Mouse (Mus musculus) MN1 (cell line): Measurements from ENCODE around the gene Clta.

Source experiments
- DNase-seq: peaks from one replicate; pipeline ENCODE4 v3.0.0-alpha.2; 2016; ENCODE audit warnings: low spot score

Gene Clta

GRCm38 (mm10) chr4:44072873-44073441 is 68.7 kb downstream of the Clta start:
- no peak for DNase-seq

GRCm38 (mm10) chr4:44073799-44074198 is 69.5 kb downstream of the Clta start:
- DNase-seq = no peak

- DNase-seq = no peak
Observed at GRCm38 (mm10) chr4:44074422-44074821, 70.2 kb downstream of the Clta start.

- DNase-seq = no peak
Observed at GRCm38 (mm10) chr4:44078358-44078933, 74.2 kb downstream of the Clta start.
